8 mouse cellular contexts compared by ENCODE assay signal in the genomic region with DNA sequence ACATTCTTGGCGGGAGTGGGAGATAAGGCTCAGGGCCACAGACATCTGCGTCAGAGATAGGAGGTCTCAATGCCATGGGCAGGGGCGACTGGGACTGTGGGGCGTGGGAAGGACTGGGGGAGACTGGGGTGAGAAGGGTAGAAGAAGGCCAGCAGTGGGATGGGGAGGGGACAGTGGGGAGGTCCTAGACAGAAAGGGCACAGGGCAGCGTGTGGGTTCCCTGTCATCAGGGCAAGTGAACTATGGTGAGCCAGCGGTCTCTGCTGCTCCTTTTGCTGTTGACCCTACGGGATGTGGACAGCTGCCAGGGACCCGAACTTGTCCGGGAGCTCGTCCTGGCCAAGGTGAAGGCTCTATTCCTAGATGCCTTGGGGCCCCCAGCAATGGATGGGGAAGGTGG. TPM values are rescaled to one million over a fixed set of nuclear protein-coding genes. Genes with fewer than 3 reads are reported as not detected.
DNase-seq lines count a peak whose midpoint lies in the region; ATAC-seq lines count a peak whose summit lies in the region.

A gene (plus strand): TSS at position 72 of the 400 bp plus-strand sequence.

- H3K27ac ChIP-seq in heart, embryonic 16.5 days (ENCODE audit: low read length), result peak within 1 kb of the TSS; percentile 100
- H3K27ac ChIP-seq in embryonic facial prominence, embryonic 15.5 days (replicated peaks), result peak within 1 kb of the TSS; percentile 98
- peak within 1 kb of the TSS; percentile 91 for H3K27ac ChIP-seq in neural tube, embryonic 13.5 days (replicated peaks)

- peaks cover 59% of the 10 kb centered on the region for H3K4me1 ChIP-seq in heart, embryonic 16.5 days (ENCODE audit: control insufficient read depth, insufficient read depth, low read length)
- peaks cover 52% of the 10 kb centered on the region for H3K4me1 ChIP-seq in embryonic facial prominence, embryonic 15.5 days
- peaks cover 30% of the 10 kb centered on the region for H3K4me1 ChIP-seq in neural tube, embryonic 13.5 days (replicated peaks)

- H3K9ac ChIP-seq in heart, embryonic 16.5 days (ENCODE audit: low read length), result peak within 1 kb of the TSS; percentile 99
- H3K9ac ChIP-seq in embryonic facial prominence, embryonic 15.5 days, result peak within 1 kb of the TSS; percentile 60
- H3K9ac ChIP-seq in neural tube, embryonic 13.5 days, result peak within 1 kb of the TSS; percentile 98

- no peaks in the 10 kb centered on the region for H3K27me3 ChIP-seq in heart, embryonic 16.5 days (ENCODE audit: control insufficient read depth, insufficient read depth, low read length)
- H3K27me3 ChIP-seq in embryonic facial prominence, embryonic 15.5 days, result no peaks in the 10 kb centered on the region
- H3K27me3 ChIP-seq in neural tube, embryonic 13.5 days, result peaks cover 23% of the 10 kb centered on the region

- no peak for ATAC-seq in heart, embryonic 16.5 days (replicated peaks; ENCODE audit: extremely low read depth, insufficient read depth, low FRiP score)
- no peak for ATAC-seq in embryonic facial prominence, embryonic 15.5 days (ENCODE audit: insufficient number of reproducible peaks, low FRiP score, low TSS enrichment, low read depth)
- ATAC-seq in neural tube, embryonic 13.5 days (ENCODE audit: low read depth), result no peak

- DNase-seq in heart, adult 9 months (ENCODE audit: low spot score in 2 of 2), result no peak
- peak; percentile 52 to 80 for DNase-seq in adrenal gland, adult (ENCODE audit: inconsistent age in 2 of 2, low spot score in 1 of 2)
- no peak for DNase-seq in left cerebral cortex, adult 8-10 months (ENCODE audit: low spot score in 2 of 2)
- DNase-seq in right cerebral cortex, postnatal 25 days, result no peak
- no peak for DNase-seq in Muller cell, postnatal 12 days (ENCODE audit: inconsistent ontology term)

- H3K36me3 ChIP-seq in heart, embryonic 16.5 days (ENCODE audit: control insufficient read depth, insufficient read depth), result 0 out of 2 replicates have a peak, but pooled peaks cover 4% of the 10 kb centered on the region
- H3K36me3 ChIP-seq in embryonic facial prominence, embryonic 15.5 days, result peaks cover 17% of the 10 kb centered on the region
- peaks cover 10% of the 10 kb centered on the region for H3K36me3 ChIP-seq in neural tube, embryonic 13.5 days

- peak within 1 kb of the TSS; percentile 92 for H3K4me3 ChIP-seq in heart, embryonic 16.5 days (ENCODE audit: low read length)
- peak within 1 kb of the TSS; percentile 73 for H3K4me3 ChIP-seq in embryonic facial prominence, embryonic 15.5 days (replicated peaks)
- H3K4me3 ChIP-seq in neural tube, embryonic 13.5 days, result peak within 1 kb of the TSS; percentile 72

- WGBS in heart, embryonic 16.5 days, result 34% methylated on average over 10 of the region's 10 CpGs
- 70% methylated on average over 10 of the region's 10 CpGs for WGBS in embryonic facial prominence, embryonic 15.5 days
- 80% methylated on average over 10 of the region's 10 CpGs for WGBS in neural tube, embryonic 13.5 days

- peak within 1 kb of the TSS; percentile 89 for H3K4me2 ChIP-seq in heart, embryonic 16.5 days (ENCODE audit: low read depth, low read length)
- peak within 1 kb of the TSS; percentile 79 for H3K4me2 ChIP-seq in embryonic facial prominence, embryonic 15.5 days (replicated peaks)
- peak within 1 kb of the TSS; percentile 84 for H3K4me2 ChIP-seq in neural tube, embryonic 13.5 days

- H3K9me3 ChIP-seq in heart, embryonic 16.5 days (replicated peaks; ENCODE audit: control insufficient read depth, low read length), result no peaks in the 10 kb centered on the region
- H3K9me3 ChIP-seq in embryonic facial prominence, embryonic 15.5 days (replicated peaks), result no peaks in the 10 kb centered on the region
- H3K9me3 ChIP-seq in neural tube, embryonic 13.5 days, result no peaks in the 10 kb centered on the region

RNA-seq across cellular contexts. Expression of the gene that starts here (rescaled TPM):
- polyA plus RNA-seq in heart, embryonic 16.5 days (2015; fragmentation: Nextera tagmentation; extraction: Ambion mirVana), result 4.1 and 5.5 TPM in 2 replicates
- 14.7 and 15.7 TPM in 2 replicates for polyA plus RNA-seq in embryonic facial prominence, embryonic 15.5 days (2015; fragmentation: Nextera tagmentation; extraction: Ambion mirVana)
- total RNA-seq in left cerebral cortex, adult 8-10 months (2022), result 10 to 100 TPM; 18.8 to 24.0 (median 21.0) TPM
- 13.3 and 13.7 TPM in 2 replicates for polyA plus RNA-seq in neural tube, embryonic 13.5 days (2015; fragmentation: Nextera tagmentation; extraction: Ambion mirVana)

Comparison
In these comparisons a context has a peak if more than half of its experiments do, and no peak if none do; other contexts are left out.
1. DNase-seq: peak in adrenal gland, adult (2 of 2); none in heart, adult 9 months (0 of 2), left cerebral cortex, adult 8-10 months (0 of 2), right cerebral cortex, postnatal 25 days (single experiment) and Muller cell, postnatal 12 days (single experiment).
2. Peak in every context shown above with its lines, with median percentiles within 50 percentile points of each other: H3K27ac ChIP-seq, H3K4me2 ChIP-seq, H3K4me3 ChIP-seq and H3K9ac ChIP-seq.